ENCODE assay signal across 27 mouse cellular contexts in genomic region chr5:71604128-71604690, GRCm38 (mm10). TPM values are rescaled to one million over a fixed set of nuclear protein-coding genes. Genes with fewer than 3 reads are reported as not detected.
DNase-seq lines count a peak whose midpoint lies in the region; ATAC-seq and TF ChIP-seq lines count a peak whose summit lies in the region.
"Had no signal": no experiment of that assay in that cellular context is flagged by ENCODE, and none has a peak within 500 bp of the region (broad histone marks: within the 10 kb centered on the region; RNA-seq: fewer than 3 reads in every experiment).

No protein-coding gene starts in this region.

- H3K4me3 ChIP-seq in forebrain, embryonic 14.5 days (ENCODE audit: low read depth, low read length): no peak overlapping the region
- no peak overlapping the region for H3K4me3 ChIP-seq in forebrain, embryonic 11.5 days (ENCODE audit: low read depth, low read length)
- no peak overlapping the region for H3K4me3 ChIP-seq in midbrain, postnatal 0 days (ENCODE audit: low read depth, low read length)
- H3K4me3 ChIP-seq in midbrain, embryonic 11.5 days (ENCODE audit: low read depth, low read length): no peak overlapping the region
- H3K4me3 ChIP-seq: forebrain, embryonic 13.5 days; heart, embryonic 12.5 days had no signal

- no peak; the same call in 1 of the 2 replicates for ATAC-seq in forebrain, embryonic 14.5 days
- no peak for ATAC-seq in forebrain, embryonic 11.5 days (replicated peaks; ENCODE audit: low FRiP score)
- no peak for ATAC-seq in midbrain, postnatal 0 days (ENCODE audit: low FRiP score)
- ATAC-seq in midbrain, embryonic 11.5 days (ENCODE audit: low FRiP score): no peak
- ATAC-seq: hindbrain, embryonic 16.5 days; liver, postnatal 0 days had no signal

- TF ChIP-seq CTCF in midbrain, postnatal 0 days (IDR thresholded peaks at IDR 0.05): no peak

- no peaks in the 10 kb centered on the region for H3K27me3 ChIP-seq in forebrain, embryonic 14.5 days (replicated peaks; ENCODE audit: control insufficient read depth, insufficient read depth, low read length)
- no peaks in the 10 kb centered on the region for H3K27me3 ChIP-seq in forebrain, embryonic 11.5 days (ENCODE audit: control insufficient read depth, insufficient read depth, low read length)
- no peaks in the 10 kb centered on the region for H3K27me3 ChIP-seq in midbrain, postnatal 0 days (ENCODE audit: insufficient read depth, low read length)
- H3K27me3 ChIP-seq in midbrain, embryonic 11.5 days (ENCODE audit: control insufficient read depth, insufficient read depth, low read length): no peaks in the 10 kb centered on the region
- H3K27me3 ChIP-seq: CH12.LX; forebrain, embryonic 13.5 days; heart, embryonic 12.5 days had no signal

- H3K4me2 ChIP-seq in forebrain, embryonic 14.5 days (ENCODE audit: low read length): no peak overlapping the region
- no peak overlapping the region for H3K4me2 ChIP-seq in forebrain, embryonic 11.5 days (ENCODE audit: low read depth, low read length, severe bottlenecking)
- no peak overlapping the region for H3K4me2 ChIP-seq in midbrain, postnatal 0 days (ENCODE audit: low read depth, low read length, poor library complexity, severe bottlenecking)
- no peak overlapping the region for H3K4me2 ChIP-seq in midbrain, embryonic 11.5 days
- H3K4me2 ChIP-seq: forebrain, embryonic 13.5 days; heart, embryonic 12.5 days had no signal

- no peak overlapping the region for H3K9ac ChIP-seq in forebrain, embryonic 14.5 days (ENCODE audit: low read length)
- H3K9ac ChIP-seq in forebrain, embryonic 11.5 days (ENCODE audit: low read length): no peak overlapping the region
- H3K9ac ChIP-seq in midbrain, postnatal 0 days (replicated peaks; ENCODE audit: low read length, poor library complexity, severe bottlenecking): no peak overlapping the region
- no peak overlapping the region for H3K9ac ChIP-seq in midbrain, embryonic 11.5 days (ENCODE audit: low read length)
- H3K9ac ChIP-seq: forebrain, embryonic 13.5 days; heart, embryonic 12.5 days; liver, postnatal 0 days had no signal

- H3K4me1 ChIP-seq in forebrain, embryonic 14.5 days (ENCODE audit: control insufficient read depth, insufficient read depth, low read length): no peaks in the 10 kb centered on the region; the same call in 1 of the 2 replicates
- H3K4me1 ChIP-seq in forebrain, embryonic 11.5 days (replicated peaks; ENCODE audit: control insufficient read depth, insufficient read depth, low read length): no peaks in the 10 kb centered on the region
- H3K4me1 ChIP-seq in midbrain, postnatal 0 days (ENCODE audit: insufficient read depth, low read length): no peaks in the 10 kb centered on the region
- H3K4me1 ChIP-seq in midbrain, embryonic 11.5 days (ENCODE audit: control insufficient read depth, insufficient read depth, low read length): no peaks in the 10 kb centered on the region

- peak; percentile 34 for DNase-seq in forebrain, embryonic 14.5 days (ENCODE audit: low spot score)
- no peak for DNase-seq in forebrain, embryonic 11.5 days (ENCODE audit: low spot score)
- DNase-seq in layer of hippocampus, adult 11-12 months (ENCODE audit: low spot score): peak; percentile 19
- no peak for DNase-seq in layer of hippocampus, postnatal 36 days
- DNase-seq in midbrain, postnatal 0 days (ENCODE audit: low spot score): peak; percentile 8
- DNase-seq in midbrain, embryonic 11.5 days (ENCODE audit: low spot score, missing footprints): no peak
- DNase-seq in left cerebral cortex, postnatal 14 days (ENCODE audit: low spot score in 2 of 2): peak; percentile 15 to 61
- no peak for DNase-seq in gastrocnemius, postnatal 10 days
- DNase-seq: adrenal gland, adult 2 months; cerebellum, adult 11 months; heart, postnatal 36 days; kidney, adult 11 months; kidney, postnatal 10 days; liver; liver, postnatal 0 days; midbrain, embryonic 14.5 days had no signal

- no peak overlapping the region for H3K27ac ChIP-seq in forebrain, embryonic 14.5 days (ENCODE audit: low read depth, low read length)
- no peak overlapping the region for H3K27ac ChIP-seq in forebrain, embryonic 11.5 days (ENCODE audit: low read depth, low read length)
- H3K27ac ChIP-seq in midbrain, postnatal 0 days (ENCODE audit: low read depth, low read length): 0 out of 2 replicates have a peak overlapping the region, but pooled peaks have one; percentile 6
- H3K27ac ChIP-seq in midbrain, embryonic 11.5 days (ENCODE audit: low read depth, low read length): no peak overlapping the region
- H3K27ac ChIP-seq: forebrain, embryonic 13.5 days had no signal

- no peaks in the 10 kb centered on the region for H3K9me3 ChIP-seq in forebrain, embryonic 14.5 days (replicated peaks; ENCODE audit: control insufficient read depth, low read length)
- H3K9me3 ChIP-seq in forebrain, embryonic 11.5 days (ENCODE audit: control insufficient read depth, low read length): no peaks in the 10 kb centered on the region
- H3K9me3 ChIP-seq in midbrain, postnatal 0 days (ENCODE audit: low read length): no peaks in the 10 kb centered on the region
- no peaks in the 10 kb centered on the region for H3K9me3 ChIP-seq in midbrain, embryonic 11.5 days (ENCODE audit: control insufficient read depth, low read length)
- H3K9me3 ChIP-seq: forebrain, embryonic 13.5 days; heart, embryonic 12.5 days had no signal

- intact Hi-C loops in left cerebral cortex, postnatal 14 days (cut with DNase I): loop anchor here (5.0 kb wide), 1 partner anchor 138 kb away; no protein-coding TSS in a partner anchor

- WGBS in forebrain, embryonic 14.5 days: 64% methylated on average over 8 of the region's 8 CpGs
- WGBS in forebrain, embryonic 11.5 days: 76% methylated on average over 8 of the region's 8 CpGs
- WGBS in midbrain, postnatal 0 days: 63% methylated on average over 8 of the region's 8 CpGs
- WGBS in midbrain, embryonic 11.5 days: 78% methylated on average over 8 of the region's 8 CpGs

- no peaks in the 10 kb centered on the region for H3K36me3 ChIP-seq in forebrain, embryonic 14.5 days (ENCODE audit: control insufficient read depth, insufficient read depth, low read length)
- H3K36me3 ChIP-seq in forebrain, embryonic 11.5 days (ENCODE audit: control insufficient read depth, insufficient read depth, low read length): no peaks in the 10 kb centered on the region
- H3K36me3 ChIP-seq in midbrain, postnatal 0 days (ENCODE audit: insufficient read depth, low read length): no peaks in the 10 kb centered on the region
- H3K36me3 ChIP-seq in midbrain, embryonic 11.5 days (ENCODE audit: control insufficient read depth, insufficient read depth, low read length): no peaks in the 10 kb centered on the region
- H3K36me3 ChIP-seq: heart, embryonic 12.5 days had no signal

RNA-seq across cellular contexts. Expression of gene Gabrb1, which starts 53.7 kb away (rescaled TPM):
- polyA plus RNA-seq in forebrain, embryonic 14.5 days (2014; fragmentation: Nextera tagmentation; extraction: Ambion mirVana): 8.5 and 17.5 TPM in 2 replicates
- polyA plus RNA-seq in forebrain, embryonic 11.5 days (2014; fragmentation: Nextera tagmentation; extraction: Ambion mirVana): 0.37 and 0.51 TPM in 2 replicates
- 100 to 1,000 TPM; 133 to 147 TPM for total RNA-seq in layer of hippocampus, postnatal 36 days (2021)
- 15.3 and 21.2 TPM in 2 replicates for total RNA-seq in midbrain, postnatal 0 days (2014; rRNA removed)
- polyA plus RNA-seq in midbrain, postnatal 0 days (2015; fragmentation: Nextera tagmentation; extraction: Ambion mirVana): 43.6 and 46.6 TPM in 2 replicates
- 0.88 and 0.90 TPM in 2 replicates for polyA plus RNA-seq in midbrain, embryonic 11.5 days (2014; fragmentation: Nextera tagmentation; extraction: Ambion mirVana)
- 10 to 100 TPM; 91.5 to 93.6 TPM for total RNA-seq in left cerebral cortex, postnatal 14 days (2021)
- under 1 TPM; 0.07 to 0.12 TPM for total RNA-seq in gastrocnemius, postnatal 10 days (2021)
- total RNA-seq: CH12.LX; megakaryocyte progenitor cell, adult 5-6 weeks had no signal
- polyA plus RNA-seq: liver, postnatal 0 days; spleen, adult 2 months had no signal

RNA-seq across cellular contexts. Expression of gene Gabra4, which starts 53.9 kb away (rescaled TPM):
- polyA plus RNA-seq in forebrain, embryonic 14.5 days (2014; fragmentation: Nextera tagmentation; extraction: Ambion mirVana): 13.2 and 17.4 TPM in 2 replicates
- polyA plus RNA-seq in forebrain, embryonic 11.5 days (2014; fragmentation: Nextera tagmentation; extraction: Ambion mirVana): 1.9 and 2.7 TPM in 2 replicates
- total RNA-seq in layer of hippocampus, postnatal 36 days (2021): 10 to 100 TPM; 83.1 to 84.8 TPM
- total RNA-seq in midbrain, postnatal 0 days (2014; rRNA removed): 17.0 and 18.9 TPM in 2 replicates
- polyA plus RNA-seq in midbrain, postnatal 0 days (2015; fragmentation: Nextera tagmentation; extraction: Ambion mirVana): 22.2 and 22.5 TPM in 2 replicates
- polyA plus RNA-seq in midbrain, embryonic 11.5 days (2014; fragmentation: Nextera tagmentation; extraction: Ambion mirVana): 1.6 and 2.7 TPM in 2 replicates
- 100 to 1,000 TPM; 100 to 117 TPM for total RNA-seq in left cerebral cortex, postnatal 14 days (2021)
- total RNA-seq in gastrocnemius, postnatal 10 days (2021): under 1 TPM; 0.25 to 0.40 TPM
- total RNA-seq: heart, postnatal 36 days; megakaryocyte progenitor cell, adult 5-6 weeks; neutrophil, adult 5-6 weeks had no signal
- polyA plus RNA-seq: liver, postnatal 0 days had no signal

RNA-seq across cellular contexts. Expression of gene Cox7b2, which starts 56.2 kb away (rescaled TPM):
- 0.36 TPM in 1 of 2 replicates, not detected in the other for polyA plus RNA-seq in forebrain, embryonic 14.5 days (2014; fragmentation: Nextera tagmentation; extraction: Ambion mirVana)
- not detected in 2 replicates for polyA plus RNA-seq in forebrain, embryonic 11.5 days (2014; fragmentation: Nextera tagmentation; extraction: Ambion mirVana)
- total RNA-seq in layer of hippocampus, postnatal 36 days (2021): not detected
- total RNA-seq in midbrain, postnatal 0 days (2014; rRNA removed): not detected in 2 replicates
- 1.2 and 1.5 TPM in 2 replicates for polyA plus RNA-seq in midbrain, postnatal 0 days (2015; fragmentation: Nextera tagmentation; extraction: Ambion mirVana)
- 0.27 TPM in 1 of 2 replicates, not detected in the other for polyA plus RNA-seq in midbrain, embryonic 11.5 days (2014; fragmentation: Nextera tagmentation; extraction: Ambion mirVana)
- total RNA-seq in left cerebral cortex, postnatal 14 days (2021): under 1 TPM in 1 of 2 experiments, not detected in 1; 0.72 TPM
- not detected for total RNA-seq in gastrocnemius, postnatal 10 days (2021)
- total RNA-seq: adrenal gland, adult 2 months; CH12.LX; heart, postnatal 36 days; left cerebral cortex, postnatal 25 days; megakaryocyte progenitor cell, adult 5-6 weeks; neutrophil, adult 5-6 weeks had no signal
- polyA plus RNA-seq: adrenal gland, adult 2 months; forebrain, embryonic 13.5 days; gonadal fat pad, adult 2 months; liver, postnatal 0 days; spleen, adult 2 months; stomach, embryonic 16.5 days; thymus, postnatal 0 days had no signal

Comparison
In these comparisons a context has a peak if more than half of its experiments do, and no peak if none do; other contexts are left out.
1. DNase-seq: peak in forebrain, embryonic 14.5 days (single experiment), layer of hippocampus, adult 11-12 months (single experiment), midbrain, postnatal 0 days (single experiment) and left cerebral cortex, postnatal 14 days (2 of 2); none in forebrain, embryonic 11.5 days (single experiment), layer of hippocampus, postnatal 36 days (0 of 2), midbrain, embryonic 11.5 days (single experiment) and gastrocnemius, postnatal 10 days (single experiment).
2. RNA of gene Gabrb1, which starts 53.7 kb away (total RNA-seq): 133 to 147 TPM in layer of hippocampus, postnatal 36 days, 91.5 to 93.6 TPM in left cerebral cortex, postnatal 14 days and 15.3 to 21.2 TPM in midbrain, postnatal 0 days; 0.07 to 0.12 TPM in gastrocnemius, postnatal 10 days; every median in the first group is over 10 times any median in the second.
3. RNA of gene Gabra4, which starts 53.9 kb away (total RNA-seq): 100 to 117 TPM in left cerebral cortex, postnatal 14 days, 83.1 to 84.8 TPM in layer of hippocampus, postnatal 36 days and 17.0 to 18.9 TPM in midbrain, postnatal 0 days; 0.25 to 0.40 TPM in gastrocnemius, postnatal 10 days; every median in the first group is over 10 times any median in the second.